Mouse (Mus musculus): ENCODE data around the gene Ctdspl. TPM values are rescaled to one million over a fixed set of nuclear protein-coding genes. Genes with fewer than 3 reads are reported as not detected.

Ctdspl gene
- total RNA-seq, 2 experiments from 2014 or later = 28.8 to 30.7 TPM

GRCm38 (mm10) chr9:119029568-119029967 is 103.3 kb downstream of the Ctdspl start:
- peak; percentile 87 for DNase-seq

GRCm38 (mm10) chr9:119031038-119031437 is 104.8 kb downstream of the Ctdspl start:
- no peak for DNase-seq

- DNase-seq = peak; percentile 73
Measured at GRCm38 (mm10) chr9:119031772-119032171, 105.5 kb downstream of the Ctdspl start.

DNA sequence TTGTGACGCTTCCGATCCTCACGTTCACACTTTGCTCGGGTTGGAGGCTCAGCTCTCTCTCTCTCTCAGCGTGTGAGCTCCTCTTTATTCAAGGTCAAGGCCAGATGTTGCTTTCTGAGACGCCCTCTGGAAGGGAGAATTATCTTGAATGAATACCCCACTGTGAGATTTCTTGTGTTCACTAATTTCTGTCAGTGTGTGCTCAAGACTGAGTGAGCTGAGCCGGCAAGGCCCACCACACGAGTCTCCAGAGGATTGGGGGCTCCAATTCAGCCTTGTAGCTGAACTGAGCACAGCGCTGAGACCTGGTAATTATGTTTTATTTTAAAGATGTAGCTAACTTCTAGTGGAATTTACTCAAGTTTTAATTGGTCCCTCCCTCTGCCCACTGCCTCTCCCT is 106.3 kb downstream of the Ctdspl start:
- no peak for DNase-seq

DNA sequence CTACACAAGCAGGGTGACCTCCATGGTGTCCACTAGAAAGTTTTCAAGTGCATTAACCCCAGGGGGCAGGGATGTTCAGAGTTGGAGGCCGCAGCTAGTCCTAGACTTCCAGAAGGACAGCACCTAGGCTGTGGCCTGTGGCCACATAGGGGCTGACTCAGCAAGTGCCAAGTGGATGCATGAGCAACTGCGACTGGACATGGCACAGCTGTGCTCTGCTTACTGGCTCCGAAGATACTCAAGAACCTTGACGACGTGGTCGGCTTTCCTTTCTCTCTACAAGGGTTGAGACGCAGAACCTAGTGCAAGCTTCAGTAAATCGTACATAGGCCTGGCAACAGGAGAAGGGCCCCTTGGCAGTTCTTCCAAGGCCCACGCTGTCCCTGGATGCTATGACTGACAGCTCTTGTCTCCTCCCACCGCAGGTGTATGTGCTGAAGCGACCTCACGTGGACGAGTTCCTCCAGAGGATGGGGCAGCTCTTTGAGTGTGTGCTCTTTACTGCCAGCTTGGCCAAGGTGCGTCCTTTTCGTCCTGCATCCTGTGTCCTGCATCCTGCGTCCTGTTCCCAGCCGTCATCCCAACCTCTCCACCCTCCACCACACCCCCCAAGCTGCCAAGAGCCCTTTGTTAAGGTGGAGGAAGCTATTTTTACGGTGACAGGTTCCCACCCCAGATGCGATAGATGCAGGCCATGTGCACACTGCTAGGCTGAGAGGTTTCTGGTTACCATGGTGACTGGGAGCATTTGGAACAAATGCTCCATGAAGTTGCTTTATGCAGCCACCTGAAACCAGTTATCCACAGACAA is 107.1 kb downstream of the Ctdspl start:
- no peak for DNase-seq

GRCm38 (mm10) chr9:119034069-119034468 is 107.8 kb downstream of the Ctdspl start:
- no peak for DNase-seq

GRCm38 (mm10) chr9:119034676-119035665 is 108.7 kb downstream of the Ctdspl start:
- no peak for DNase-seq

- DNase-seq = peak; percentile 81
Measured at GRCm38 (mm10) chr9:119035836-119036235, 109.6 kb downstream of the Ctdspl start.

- no peak for DNase-seq
Measured at GRCm38 (mm10) chr9:119037076-119037730, 111.0 kb downstream of the Ctdspl start.

- no peak for DNase-seq
Measured at GRCm38 (mm10) chr9:119038574-119038973, 112.3 kb downstream of the Ctdspl start.

- no peak for DNase-seq
Measured at GRCm38 (mm10) chr9:119040101-119040775, 114.0 kb downstream of the Ctdspl start.

GRCm38 (mm10) chr9:119048182-119048903 is 122.1 kb downstream of the Ctdspl start:
- DNase-seq = no peak

DNA sequence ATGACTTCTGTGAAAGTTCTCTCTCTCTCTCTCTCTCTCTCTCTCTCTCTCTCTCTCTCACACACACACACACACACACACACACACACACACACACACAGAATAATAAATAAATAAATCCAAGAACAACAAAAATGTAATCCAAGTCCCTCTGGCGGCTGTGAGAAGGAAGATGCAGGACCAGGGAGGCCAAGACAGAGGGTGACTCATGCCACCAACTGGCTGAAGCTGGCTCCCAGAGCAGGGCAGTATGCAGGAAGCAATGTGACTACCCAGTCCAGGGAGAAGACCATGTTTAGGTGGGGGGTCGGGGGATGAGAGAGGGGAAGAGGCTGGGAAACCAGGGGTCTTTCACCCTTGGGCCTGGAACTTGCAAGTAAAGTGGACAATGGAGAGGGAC is 124.9 kb downstream of the Ctdspl start:
- DNase-seq = no peak

- peak; percentile 58 for DNase-seq
Measured at GRCm38 (mm10) chr9:119052154-119052944, 126.1 kb downstream of the Ctdspl start, which contains the start of gene Vill. Gene Vill (plus strand): TSS chr9:119052778.

GRCm38 (mm10) chr9:119053964-119054576 is 127.8 kb downstream of the Ctdspl start:
- DNase-seq = no peak

GRCm38 (mm10) chr9:119055336-119055735 is 129.1 kb downstream of the Ctdspl start:
- no peak for DNase-seq

GRCm38 (mm10) chr9:119058245-119058644 is 132.0 kb downstream of the Ctdspl start:
- no peak for DNase-seq

DNA sequence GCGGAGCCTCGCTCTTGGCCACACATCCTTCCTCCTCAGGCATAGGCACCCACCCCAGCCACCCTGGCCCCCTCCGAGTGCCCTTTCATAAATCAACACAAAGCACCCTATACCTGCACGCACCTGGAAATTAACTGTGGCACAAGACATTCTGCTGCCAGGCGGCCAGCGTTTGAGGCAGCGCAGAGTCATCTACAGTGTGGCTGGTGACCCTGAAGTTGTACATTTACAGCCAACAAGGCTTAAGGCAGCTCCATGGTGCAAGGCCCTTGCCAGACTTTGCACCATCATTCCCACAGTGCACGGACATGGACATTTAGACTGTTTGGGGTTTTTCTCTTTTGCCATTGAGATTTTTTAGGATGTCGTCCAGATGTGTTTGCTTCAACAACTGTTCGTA is 134.4 kb downstream of the Ctdspl start:
- no peak for DNase-seq

DNA sequence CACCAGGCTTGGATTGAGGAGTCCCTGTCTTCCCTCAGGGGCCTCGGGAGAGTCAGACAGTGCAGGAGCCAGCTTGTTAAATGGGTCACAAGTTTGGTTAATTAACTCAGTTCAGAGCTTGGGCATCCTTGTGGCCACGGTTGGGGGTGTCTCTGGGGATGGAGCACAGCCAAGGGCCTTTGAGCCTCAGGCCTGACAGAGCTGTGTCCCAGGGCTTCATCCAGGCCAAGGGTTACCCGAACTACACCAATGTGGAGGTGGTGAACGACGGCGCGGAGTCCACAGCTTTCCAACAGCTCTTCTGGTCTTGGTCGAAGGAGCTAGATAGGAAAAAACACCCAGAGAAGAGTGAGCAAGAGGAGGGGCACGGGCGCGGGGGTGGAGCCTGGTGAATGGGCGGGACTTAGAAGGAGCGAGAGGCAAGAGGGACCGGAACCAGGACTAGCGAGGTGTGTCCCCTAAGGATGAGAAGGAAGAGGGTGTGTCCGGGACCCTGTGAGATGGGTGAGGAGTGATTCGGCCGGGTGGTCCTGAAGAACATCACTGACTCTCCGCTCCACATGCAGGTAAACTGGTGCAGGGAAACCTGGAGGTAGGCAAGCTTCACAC is 136.9 kb downstream of the Ctdspl start:
- no peak for DNase-seq

Measured in adrenal gland, postnatal 10 days (tissue).